Mouse (Mus musculus) embryonic facial prominence, embryonic 12.5 days (tissue): Measurements from ENCODE around the gene Efcab14. TPM values are rescaled to one million over a fixed set of nuclear protein-coding genes. Genes with fewer than 3 reads are reported as not detected.

Source experiments
- ATAC-seq: fragments of 200-750 bp; cut with Nextera tagmentation; 2 replicates; pipeline ENCODE4 v1.8.0; 2017; ENCODE audit not compliant: insufficient number of reproducible peaks, insufficient read depth, low FRiP score, low TSS enrichment
- H3K27ac ChIP-seq: fragments of 300-500 bp; sonication (generic); 2 replicates; pipeline ENCODE4 v1.5.1; 2016; ENCODE audit warnings: mild to moderate bottlenecking
- H3K27me3 ChIP-seq: fragments of 300-500 bp; sonication (generic); 2 replicates; pipeline ENCODE4 v1.6.1; 2016; ENCODE audit warnings: mild to moderate bottlenecking, moderate library complexity
- H3K36me3 ChIP-seq: fragments of 300-500 bp; sonication (generic); 2 replicates; pipeline ENCODE4 v1.6.1; 2016; ENCODE audit warnings: mild to moderate bottlenecking
- H3K4me1 ChIP-seq: fragments of 300-500 bp; sonication (generic); 2 replicates; pipeline ENCODE4 v1.6.1; 2016
- H3K4me2 ChIP-seq: fragments of 300-500 bp; sonication (generic); replicated peaks from 2 replicates; pipeline ENCODE4 v1.6.1; 2016; ENCODE audit warnings: mild to moderate bottlenecking, moderate library complexity
- H3K4me3 ChIP-seq: fragments of 300-500 bp; sonication (generic); 2 replicates; pipeline ENCODE4 v1.5.1; 2016; ENCODE audit warnings: mild to moderate bottlenecking
- H3K9ac ChIP-seq: fragments of 300-500 bp; sonication (generic); 2 replicates; pipeline ENCODE4 v1.6.1; 2016; ENCODE audit warnings: mild to moderate bottlenecking, moderate library complexity
- H3K9me3 ChIP-seq: fragments of 300-500 bp; sonication (generic); 2 replicates; pipeline ENCODE4 v1.6.1; 2016; ENCODE audit warnings: mild to moderate bottlenecking, moderate library complexity
- WGBS: fragments of 180-500 bp; shearing (Covaris S2); methylation state at CpG from one replicate; pipeline ENCODE4 v1.1.7; 2016; 5-methylcytosine and 5-hydroxymethylcytosine counted together
- polyA plus RNA-seq: library from polyadenylated mRNA; unstranded; fragments of >200 nt; fragmentation: Nextera tagmentation; extraction: Ambion mirVana; gene quantifications from 2 replicates; pipeline ENCODE4 v1.2.1, GENCODE M21; 2016

Efcab14 gene
- polyA plus RNA-seq, 1 experiment from 2014 or later = 34.1 TPM

- Histone ChIP-seq H3K9me3 (no peaks in the 10 kb centered on the region), H3K4me2 (no peak within 1 kb of the TSS), H3K4me3 (no peak within 1 kb of the TSS), H3K27ac (no peak within 1 kb of the TSS), H3K27me3 (no peaks in the 10 kb centered on the region), H3K4me1 (peaks cover 6% of the 10 kb centered on the region; the same call in 1 of the 2 replicates), H3K9ac (no peak within 1 kb of the TSS), H3K36me3 (peaks cover 17% of the 10 kb centered on the region)
- no peak for ATAC-seq
- WGBS = 89% methylated on average over 3 of the region's 3 CpGs
Observed at GRCm38 (mm10) chr4:115780918-115781317, 43.4 kb downstream of the Efcab14 start, which contains the start of gene Tex38. Gene Tex38 (minus strand): TSS chr4:115781018.

GRCm38 (mm10) chr4:115782026-115782805 is 44.7 kb downstream of the Efcab14 start:
- WGBS = 89% methylated on average over 5 of the region's 5 CpGs
- no peak for ATAC-seq

GRCm38 (mm10) chr4:115784769-115785510 is 47.4 kb downstream of the Efcab14 start, which contains the start of gene Atpaf1:
Gene Atpaf1 (plus strand): TSS chr4:115784812.
- H3K9ac ChIP-seq = peak within 1 kb of the TSS; percentile 77
- peaks cover 7% of the 10 kb centered on the region; the same call in 1 of the 2 replicates for H3K4me1 ChIP-seq
- H3K4me2 ChIP-seq = peak within 1 kb of the TSS; percentile 76
- H3K9me3 ChIP-seq = no peaks in the 10 kb centered on the region
- H3K36me3 ChIP-seq = peaks cover 11% of the 10 kb centered on the region
- peak; percentile 73 for ATAC-seq
- peak within 1 kb of the TSS; percentile 71 for H3K4me3 ChIP-seq
- H3K27ac ChIP-seq = no peak within 1 kb of the TSS
- under 1% methylated on average over 69 of the region's 69 CpGs for WGBS
- H3K27me3 ChIP-seq = no peaks in the 10 kb centered on the region

More at GRCm38 (mm10) chr4:115782026-115782805, 44.7 kb downstream of the Efcab14 start:
- peaks cover 7% of the 10 kb centered on the region; the same call in 1 of the 2 replicates for H3K4me1 ChIP-seq
- H3K4me2 ChIP-seq = no peak overlapping the region
- peaks cover 8% of the 10 kb centered on the region for H3K36me3 ChIP-seq
- H3K27me3 ChIP-seq = no peaks in the 10 kb centered on the region
- no peak overlapping the region for H3K9ac ChIP-seq
- no peak overlapping the region for H3K4me3 ChIP-seq
- no peak overlapping the region for H3K27ac ChIP-seq
- H3K9me3 ChIP-seq = no peaks in the 10 kb centered on the region

DNA sequence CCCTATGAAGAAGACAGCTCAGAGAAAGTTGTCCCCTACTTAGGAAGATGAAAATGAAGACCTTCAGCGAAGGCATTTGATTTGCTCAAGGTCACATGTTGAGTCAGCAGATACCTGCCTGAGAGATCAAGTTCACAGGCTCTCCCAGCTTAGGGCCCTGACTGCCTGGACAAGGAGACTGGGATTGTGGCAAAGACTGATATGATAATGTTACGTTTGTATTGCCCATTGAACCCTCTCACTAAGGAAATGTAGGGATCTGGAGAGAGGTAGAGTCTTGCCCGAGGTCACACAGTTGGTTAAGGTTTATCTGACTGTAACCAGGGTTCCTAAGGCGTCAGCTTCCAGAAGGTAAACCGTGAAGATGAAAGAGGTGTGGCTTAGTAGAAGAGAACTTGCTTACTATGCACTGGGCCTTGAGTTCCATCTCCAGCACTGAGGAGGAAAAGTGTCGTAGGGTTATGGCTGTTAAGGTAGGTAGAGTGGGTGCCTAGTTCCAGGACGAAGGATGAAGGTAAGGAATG is 48.0 kb downstream of the Efcab14 start:
- Histone ChIP-seq H3K4me2 (peak overlapping the region; percentile 76), H3K27me3 (no peaks in the 10 kb centered on the region), H3K4me3 (peak overlapping the region; percentile 71), H3K36me3 (peaks cover 15% of the 10 kb centered on the region), H3K27ac (no peak overlapping the region), H3K4me1 (peaks cover 7% of the 10 kb centered on the region; the same call in 1 of the 2 replicates), H3K9me3 (no peaks in the 10 kb centered on the region), H3K9ac (peak overlapping the region; percentile 77)
- WGBS = 57% methylated on average over 7 of the region's 7 CpGs
- ATAC-seq = no peak; the same call in 1 of the 2 replicates

DNA sequence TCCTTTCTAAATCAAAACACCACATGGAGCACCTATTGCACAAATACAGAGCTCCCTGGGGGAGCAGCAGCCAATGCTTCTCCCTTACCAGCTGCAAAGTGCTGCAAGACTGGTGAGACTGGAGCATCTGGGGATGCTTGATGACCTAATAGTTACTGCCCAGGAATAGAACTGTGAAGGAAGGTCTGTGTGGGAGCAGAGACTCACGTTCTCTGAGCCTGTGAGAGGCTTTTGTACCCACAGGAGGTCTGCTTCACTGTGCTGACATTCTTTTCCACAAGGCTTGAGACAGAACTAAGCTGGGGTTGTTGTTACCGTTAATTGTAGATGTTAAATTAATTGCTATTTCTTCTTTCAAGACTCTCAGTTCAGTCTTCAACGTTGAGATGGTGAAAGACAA is 53.3 kb downstream of the Efcab14 start:
- Histone ChIP-seq H3K4me2 (no peak overlapping the region), H3K4me1 (peaks cover 1% of the 10 kb centered on the region; the same call in 1 of the 2 replicates), H3K9ac (no peak overlapping the region), H3K9me3 (no peaks in the 10 kb centered on the region), H3K27ac (no peak overlapping the region), H3K27me3 (no peaks in the 10 kb centered on the region), H3K36me3 (peaks cover 44% of the 10 kb centered on the region), H3K4me3 (no peak overlapping the region)
- no peak for ATAC-seq
- whole genome bisulfite sequencing = 79% methylated on average over 3 of the region's 3 CpGs

GRCm38 (mm10) chr4:115795360-115795759 is 57.8 kb downstream of the Efcab14 start:
- no peak for ATAC-seq
- H3K4me1 ChIP-seq = no peaks in the 10 kb centered on the region
- peaks cover 65% of the 10 kb centered on the region for H3K36me3 ChIP-seq
- no peaks in the 10 kb centered on the region for H3K9me3 ChIP-seq
- no peaks in the 10 kb centered on the region for H3K27me3 ChIP-seq
- H3K4me2 ChIP-seq = no peak overlapping the region
- no peak overlapping the region for H3K9ac ChIP-seq
- no peak overlapping the region for H3K27ac ChIP-seq
- WGBS = 91% methylated on average over 3 of the region's 3 CpGs
- no peak overlapping the region for H3K4me3 ChIP-seq

DNA sequence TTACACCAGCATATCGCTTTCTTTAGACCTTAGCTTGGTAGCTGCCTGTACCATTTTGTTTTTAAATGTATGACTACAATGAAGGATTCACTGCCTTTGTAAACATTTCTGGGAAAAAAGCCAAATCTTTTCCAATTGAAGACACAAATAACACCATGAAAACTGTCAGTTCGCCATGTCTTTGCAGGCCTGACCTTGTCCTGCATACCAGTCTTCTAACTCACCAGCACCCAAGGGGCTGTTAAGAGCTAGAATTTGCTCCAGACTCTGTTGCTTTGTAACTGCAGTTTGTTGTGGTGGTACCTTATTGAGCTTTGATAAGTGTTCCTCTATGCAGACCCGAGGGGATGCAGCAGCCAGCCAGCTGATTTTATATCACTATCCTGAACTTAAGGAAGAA is 62.4 kb downstream of the Efcab14 start:
- peaks cover 58% of the 10 kb centered on the region for H3K36me3 ChIP-seq
- H3K27me3 ChIP-seq = no peaks in the 10 kb centered on the region
- no peaks in the 10 kb centered on the region for H3K9me3 ChIP-seq
- H3K27ac ChIP-seq = no peak overlapping the region
- H3K9ac ChIP-seq = no peak overlapping the region
- H3K4me1 ChIP-seq = no peaks in the 10 kb centered on the region
- no peak overlapping the region for H3K4me3 ChIP-seq
- no peak overlapping the region for H3K4me2 ChIP-seq
- 89% methylated on average over 3 of the region's 3 CpGs for WGBS
- no peak for ATAC-seq

DNA sequence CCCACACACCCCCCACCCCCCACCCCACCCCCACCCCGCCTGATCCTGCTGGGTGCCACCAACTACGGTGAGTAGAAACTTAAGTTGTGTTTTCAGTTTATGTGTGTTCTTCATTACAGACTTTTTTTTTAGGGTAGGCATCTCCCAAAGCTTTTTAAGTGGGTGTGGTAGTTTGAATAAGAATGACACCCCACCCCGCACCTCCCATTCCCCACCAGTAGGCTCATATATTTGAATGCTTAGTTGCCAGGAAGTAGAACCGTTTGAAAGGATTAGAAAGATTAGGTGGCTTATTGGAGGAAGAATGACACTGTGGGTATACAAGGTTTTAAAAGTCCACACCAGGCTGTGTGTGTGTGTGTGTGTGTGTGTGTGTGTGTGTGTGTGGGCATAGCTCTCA is 74.8 kb downstream of the Efcab14 start:
- H3K9ac ChIP-seq = no peak overlapping the region
- H3K4me3 ChIP-seq = no peak overlapping the region
- H3K27ac ChIP-seq = no peak overlapping the region
- no peak overlapping the region for H3K4me2 ChIP-seq
- no peaks in the 10 kb centered on the region for H3K4me1 ChIP-seq
- no peak for ATAC-seq
- peaks cover 20% of the 10 kb centered on the region for H3K36me3 ChIP-seq
- no peaks in the 10 kb centered on the region for H3K27me3 ChIP-seq
- WGBS = 90% methylated on average over 4 of the region's 4 CpGs
- no peaks in the 10 kb centered on the region for H3K9me3 ChIP-seq

DNA sequence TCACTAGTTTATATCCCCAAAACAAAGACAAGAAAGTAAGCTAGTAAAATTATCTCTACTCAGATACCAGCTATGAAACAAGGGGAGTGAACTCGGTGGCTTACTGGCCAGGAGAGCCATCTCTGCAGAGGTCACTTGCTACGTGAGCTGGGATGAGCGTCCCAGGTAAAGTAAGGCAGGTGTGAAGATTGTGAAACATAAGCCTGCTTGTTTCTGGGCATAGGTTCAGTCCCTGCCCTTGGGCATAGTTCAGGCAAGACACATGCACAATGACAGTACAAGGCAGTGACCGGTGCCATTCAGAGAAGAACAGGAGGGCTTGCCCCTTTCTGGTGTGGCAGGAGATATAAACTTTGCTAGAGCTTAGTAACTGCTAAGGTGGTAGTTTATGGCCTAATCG is 78.1 kb downstream of the Efcab14 start:
- H3K9ac ChIP-seq = no peak overlapping the region
- H3K4me3 ChIP-seq = no peak overlapping the region
- ATAC-seq = no peak
- H3K9me3 ChIP-seq = no peaks in the 10 kb centered on the region
- H3K36me3 ChIP-seq = peaks cover 20% of the 10 kb centered on the region
- no peak overlapping the region for H3K27ac ChIP-seq
- H3K4me2 ChIP-seq = no peak overlapping the region
- no peaks in the 10 kb centered on the region for H3K4me1 ChIP-seq
- H3K27me3 ChIP-seq = no peaks in the 10 kb centered on the region
- 90% methylated on average over 5 of the region's 5 CpGs for WGBS

DNA sequence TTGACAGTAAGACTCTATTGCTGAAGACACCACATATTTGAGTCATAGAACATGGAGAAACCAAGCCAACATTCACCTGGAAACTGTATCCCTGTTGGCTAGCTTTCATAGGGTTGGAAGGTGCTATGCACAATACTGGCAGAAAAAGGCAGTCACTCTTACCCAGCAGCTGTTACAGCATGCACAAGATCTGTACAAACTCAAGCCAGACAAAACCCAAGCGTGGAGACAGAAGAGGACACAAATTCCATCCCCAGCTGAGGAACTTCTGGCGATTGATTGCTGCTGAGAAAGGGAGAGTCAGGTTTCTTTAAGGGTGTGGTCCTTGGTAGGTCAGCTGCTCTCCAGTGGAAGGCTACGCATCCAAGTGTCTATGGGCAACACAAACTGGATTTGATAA is 82.7 kb downstream of the Efcab14 start:
- Histone ChIP-seq H3K27ac (no peak overlapping the region), H3K4me3 (no peak overlapping the region), H3K36me3 (peaks cover 5% of the 10 kb centered on the region; the same call in 1 of the 2 replicates), H3K27me3 (no peaks in the 10 kb centered on the region), H3K4me1 (peaks cover 6% of the 10 kb centered on the region), H3K4me2 (no peak overlapping the region), H3K9ac (no peak overlapping the region), H3K9me3 (no peaks in the 10 kb centered on the region)
- ATAC-seq = no peak
- WGBS = 71% methylated on average over 3 of the region's 3 CpGs

GRCm38 (mm10) chr4:115820944-115821343 is 83.4 kb downstream of the Efcab14 start:
- no peak overlapping the region for H3K4me3 ChIP-seq
- WGBS = 74% methylated on average over 3 of the region's 3 CpGs

More at GRCm38 (mm10) chr4:115820944-115821343, 83.4 kb downstream of the Efcab14 start:
- ATAC-seq = no peak
- no peaks in the 10 kb centered on the region for H3K27me3 ChIP-seq
- H3K4me1 ChIP-seq = peaks cover 6% of the 10 kb centered on the region
- no peak overlapping the region for H3K27ac ChIP-seq
- H3K9me3 ChIP-seq = no peaks in the 10 kb centered on the region
- no peak overlapping the region for H3K4me2 ChIP-seq
- no peaks in the 10 kb centered on the region for H3K36me3 ChIP-seq
- no peak overlapping the region for H3K9ac ChIP-seq
